Mouse (Mus musculus) embryonic facial prominence, embryonic 12.5 days (tissue): Measurements from ENCODE around the gene Esrrb. TPM values are rescaled to one million over a fixed set of nuclear protein-coding genes. Genes with fewer than 3 reads are reported as not detected.
A peak's percentile ranks its signal among the peaks of the same experiment; 100 is the strongest.

Source experiments
- ATAC-seq: fragments of 200-750 bp; cut with Nextera tagmentation; 2 replicates; pipeline ENCODE4 v1.8.0; 2017; ENCODE audit not compliant: insufficient number of reproducible peaks, insufficient read depth, low FRiP score, low TSS enrichment
- H3K27ac ChIP-seq: fragments of 300-500 bp; sonication (generic); 2 replicates; pipeline ENCODE4 v1.5.1; 2016; ENCODE audit warnings: mild to moderate bottlenecking
- H3K27me3 ChIP-seq: fragments of 300-500 bp; sonication (generic); 2 replicates; pipeline ENCODE4 v1.6.1; 2016; ENCODE audit warnings: mild to moderate bottlenecking, moderate library complexity
- H3K36me3 ChIP-seq: fragments of 300-500 bp; sonication (generic); 2 replicates; pipeline ENCODE4 v1.6.1; 2016; ENCODE audit warnings: mild to moderate bottlenecking
- H3K4me1 ChIP-seq: fragments of 300-500 bp; sonication (generic); 2 replicates; pipeline ENCODE4 v1.6.1; 2016
- H3K4me2 ChIP-seq: fragments of 300-500 bp; sonication (generic); replicated peaks from 2 replicates; pipeline ENCODE4 v1.6.1; 2016; ENCODE audit warnings: mild to moderate bottlenecking, moderate library complexity
- H3K4me3 ChIP-seq: fragments of 300-500 bp; sonication (generic); 2 replicates; pipeline ENCODE4 v1.5.1; 2016; ENCODE audit warnings: mild to moderate bottlenecking
- H3K9ac ChIP-seq: fragments of 300-500 bp; sonication (generic); 2 replicates; pipeline ENCODE4 v1.6.1; 2016; ENCODE audit warnings: mild to moderate bottlenecking, moderate library complexity
- H3K9me3 ChIP-seq: fragments of 300-500 bp; sonication (generic); 2 replicates; pipeline ENCODE4 v1.6.1; 2016; ENCODE audit warnings: mild to moderate bottlenecking, moderate library complexity
- WGBS: fragments of 180-500 bp; shearing (Covaris S2); methylation state at CpG from one replicate; pipeline ENCODE4 v1.1.7; 2016; 5-methylcytosine and 5-hydroxymethylcytosine counted together
- polyA plus RNA-seq: library from polyadenylated mRNA; unstranded; fragments of >200 nt; fragmentation: Nextera tagmentation; extraction: Ambion mirVana; gene quantifications from 2 replicates; pipeline ENCODE4 v1.2.1, GENCODE M21; 2016

The Esrrb gene
- polyA plus RNA-seq: 0.22 and 0.39 TPM in 2 replicates

- Histone ChIP-seq H3K27me3 (no peaks in the 10 kb centered on the region), H3K9ac (no peak within 1 kb of the TSS), H3K9me3 (no peaks in the 10 kb centered on the region), H3K4me3 (no peak within 1 kb of the TSS), H3K36me3 (no peaks in the 10 kb centered on the region), H3K27ac (no peak within 1 kb of the TSS), H3K4me1 (peaks cover 23% of the 10 kb centered on the region), H3K4me2 (no peak within 1 kb of the TSS)
- 30% methylated on average over 22 of the region's 22 CpGs for WGBS
- no peak for ATAC-seq
Observed at GRCm38 (mm10) chr12:86360696-86361631, at the start of gene Esrrb. Gene Esrrb (plus strand): TSS chr12:86361117.

GRCm38 (mm10) chr12:86320629-86321028 lies 40.3 kb upstream of the Esrrb start:
- WGBS: 13% methylated on average over 12 of the region's 12 CpGs
- Histone ChIP-seq H3K9me3 (no peaks in the 10 kb centered on the region), H3K9ac (no peak overlapping the region), H3K27ac (no peak overlapping the region), H3K4me1 (0 out of 2 replicates have a peak, but pooled peaks cover 8% of the 10 kb centered on the region), H3K4me3 (no peak overlapping the region), H3K27me3 (peaks cover 4% of the 10 kb centered on the region; the same call in 1 of the 2 replicates), H3K4me2 (0 out of 2 replicates have a peak overlapping the region, but pooled peaks have one; percentile 13), H3K36me3 (no peaks in the 10 kb centered on the region)
- ATAC-seq: no peak

- peaks cover 13% of the 10 kb centered on the region; the same call in 1 of the 2 replicates for H3K4me1 ChIP-seq
- no peak overlapping the region for H3K4me3 ChIP-seq
- H3K9ac ChIP-seq: no peak overlapping the region
- H3K9me3 ChIP-seq: no peaks in the 10 kb centered on the region
- no peaks in the 10 kb centered on the region for H3K36me3 ChIP-seq
- ATAC-seq: no peak
- 42% methylated on average over 3 of the region's 3 CpGs for WGBS
- no peak overlapping the region for H3K27ac ChIP-seq
- no peak overlapping the region for H3K4me2 ChIP-seq
- H3K27me3 ChIP-seq: no peaks in the 10 kb centered on the region
Observed at GRCm38 (mm10) chr12:86324297-86324696, 36.6 kb upstream of the Esrrb start.

GRCm38 (mm10) chr12:86329813-86330212 lies 31.1 kb upstream of the Esrrb start:
- Histone ChIP-seq H3K9me3 (no peaks in the 10 kb centered on the region), H3K4me3 (no peak overlapping the region), H3K27me3 (no peaks in the 10 kb centered on the region; the same call in 1 of the 2 replicates), H3K27ac (no peak overlapping the region), H3K36me3 (no peaks in the 10 kb centered on the region), H3K9ac (no peak overlapping the region), H3K4me1 (peaks cover 6% of the 10 kb centered on the region; the same call in 1 of the 2 replicates), H3K4me2 (no peak overlapping the region)
- ATAC-seq: no peak
- 60% methylated on average over 4 of the region's 4 CpGs for WGBS

- H3K9ac ChIP-seq: no peak overlapping the region
- no peak overlapping the region for H3K27ac ChIP-seq
- peaks cover 6% of the 10 kb centered on the region; the same call in 1 of the 2 replicates for H3K4me1 ChIP-seq
- no peaks in the 10 kb centered on the region; the same call in 1 of the 2 replicates for H3K27me3 ChIP-seq
- H3K36me3 ChIP-seq: no peaks in the 10 kb centered on the region
- no peaks in the 10 kb centered on the region for H3K9me3 ChIP-seq
- no peak overlapping the region for H3K4me2 ChIP-seq
- ATAC-seq: no peak
- WGBS: 82% methylated on average over 9 of the region's 9 CpGs
- H3K4me3 ChIP-seq: no peak overlapping the region
Observed at GRCm38 (mm10) chr12:86330684-86331083, 30.2 kb upstream of the Esrrb start.

GRCm38 (mm10) chr12:86331248-86331647 lies 29.7 kb upstream of the Esrrb start:
- H3K27me3 ChIP-seq: no peaks in the 10 kb centered on the region; the same call in 1 of the 2 replicates
- no peaks in the 10 kb centered on the region for H3K9me3 ChIP-seq
- no peaks in the 10 kb centered on the region for H3K36me3 ChIP-seq
- no peak for ATAC-seq
- H3K9ac ChIP-seq: no peak overlapping the region
- 75% methylated on average over 10 of the region's 10 CpGs for WGBS
- no peak overlapping the region for H3K4me2 ChIP-seq
- no peak overlapping the region for H3K27ac ChIP-seq
- peaks cover 6% of the 10 kb centered on the region; the same call in 1 of the 2 replicates for H3K4me1 ChIP-seq
- H3K4me3 ChIP-seq: no peak overlapping the region

GRCm38 (mm10) chr12:86336209-86336608 lies 24.7 kb upstream of the Esrrb start:
- no peaks in the 10 kb centered on the region for H3K9me3 ChIP-seq
- H3K27me3 ChIP-seq: no peaks in the 10 kb centered on the region
- H3K9ac ChIP-seq: no peak overlapping the region
- H3K27ac ChIP-seq: no peak overlapping the region
- no peak overlapping the region for H3K4me3 ChIP-seq
- 96% methylated on average over 3 of the region's 3 CpGs for WGBS
- ATAC-seq: no peak
- H3K4me2 ChIP-seq: no peak overlapping the region
- H3K4me1 ChIP-seq: no peaks in the 10 kb centered on the region
- no peaks in the 10 kb centered on the region for H3K36me3 ChIP-seq

GRCm38 (mm10) chr12:86336887-86337286 lies 24.0 kb upstream of the Esrrb start:
- H3K4me1 ChIP-seq: no peaks in the 10 kb centered on the region
- H3K27ac ChIP-seq: no peak overlapping the region
- H3K36me3 ChIP-seq: no peaks in the 10 kb centered on the region
- no peak for ATAC-seq
- WGBS: 37% methylated on average over 7 of the region's 7 CpGs
- no peaks in the 10 kb centered on the region for H3K9me3 ChIP-seq
- H3K9ac ChIP-seq: no peak overlapping the region
- no peak overlapping the region for H3K4me3 ChIP-seq
- no peaks in the 10 kb centered on the region for H3K27me3 ChIP-seq
- H3K4me2 ChIP-seq: no peak overlapping the region

GRCm38 (mm10) chr12:86349477-86349876 lies 11.4 kb upstream of the Esrrb start:
- no peak overlapping the region for H3K4me3 ChIP-seq
- 81% methylated on average over 8 of the region's 8 CpGs for WGBS

GRCm38 (mm10) chr12:86359406-86359805 lies 1.5 kb upstream of the Esrrb start:
- H3K9me3 ChIP-seq: no peaks in the 10 kb centered on the region
- no peaks in the 10 kb centered on the region for H3K27me3 ChIP-seq
- H3K4me2 ChIP-seq: no peak overlapping the region
- H3K9ac ChIP-seq: no peak overlapping the region
- H3K36me3 ChIP-seq: no peaks in the 10 kb centered on the region
- H3K4me3 ChIP-seq: no peak overlapping the region
- H3K4me1 ChIP-seq: peaks cover 9% of the 10 kb centered on the region
- WGBS: 63% methylated on average over 6 of the region's 6 CpGs
- H3K27ac ChIP-seq: no peak overlapping the region
- ATAC-seq: no peak

More at GRCm38 (mm10) chr12:86349477-86349876, 11.4 kb upstream of the Esrrb start:
- Histone ChIP-seq H3K4me1 (no peaks in the 10 kb centered on the region), H3K9me3 (no peaks in the 10 kb centered on the region), H3K4me2 (no peak overlapping the region), H3K27me3 (no peaks in the 10 kb centered on the region), H3K9ac (no peak overlapping the region), H3K27ac (no peak overlapping the region), H3K36me3 (no peaks in the 10 kb centered on the region)
- ATAC-seq: no peak

GRCm38 (mm10) chr12:86359873-86360272 lies 1.0 kb upstream of the Esrrb start:
- ATAC-seq: no peak
- Histone ChIP-seq H3K36me3 (no peaks in the 10 kb centered on the region), H3K27ac (no peak overlapping the region), H3K27me3 (no peaks in the 10 kb centered on the region), H3K4me3 (no peak overlapping the region), H3K9ac (no peak overlapping the region), H3K9me3 (no peaks in the 10 kb centered on the region), H3K4me1 (peaks cover 13% of the 10 kb centered on the region), H3K4me2 (no peak overlapping the region)
- 73% methylated on average over 8 of the region's 8 CpGs for WGBS

GRCm38 (mm10) chr12:86364285-86364684 lies 3.4 kb downstream of the Esrrb start:
- no peak for ATAC-seq
- Histone ChIP-seq H3K9ac (no peak overlapping the region), H3K4me2 (no peak overlapping the region), H3K27me3 (peaks cover 6% of the 10 kb centered on the region; the same call in 1 of the 2 replicates), H3K27ac (no peak overlapping the region), H3K9me3 (no peaks in the 10 kb centered on the region), H3K36me3 (no peaks in the 10 kb centered on the region), H3K4me3 (no peak overlapping the region), H3K4me1 (peaks cover 28% of the 10 kb centered on the region)
- WGBS: 7% methylated on average over 5 of the region's 5 CpGs
